Mouse (Mus musculus) gastrocnemius, adult 2 months (tissue): ENCODE results near the gene Hmx1. TPM values are rescaled to one million over a fixed set of nuclear protein-coding genes. Genes with fewer than 3 reads are reported as not detected.
A peak's percentile ranks its signal among the peaks of the same experiment; 100 is the strongest.

Source experiments
- DNase-seq: peaks from one replicate; pipeline ENCODE4 v3.0.0; 2022
- H3K27ac ChIP-seq: fragments of 200-600 bp; 2 replicates; pipeline ENCODE4 v1.8.1; 2022; ENCODE audit warnings: mild to moderate bottlenecking
- H3K4me3 ChIP-seq: fragments of 200-600 bp; 2 replicates; pipeline ENCODE4 v1.8.1; 2022; ENCODE audit warnings: mild to moderate bottlenecking, moderate library complexity
- CTCF ChIP-seq: fragments of 200-600 bp; IDR thresholded peaks from 2 replicates; pipeline ENCODE4 v1.8.1; 2022; ENCODE audit warnings: antibody characterized with exemption, mild to moderate bottlenecking, moderate library complexity
- intact Hi-C: fragments of 180-260 bp; cut with DNase I; formaldehyde crosslinking; loops from one replicate; pipeline ENCODE4 v1.15.1; 2025
- total RNA-seq, 2 experiments: library from RNA; stranded (reverse); gene quantifications; 2 replicates each; pipeline ENCODE4 v1.2.3; 2021

Hmx1 gene
- total RNA-seq, 2 experiments from 2014 or later: not detected

DNA sequence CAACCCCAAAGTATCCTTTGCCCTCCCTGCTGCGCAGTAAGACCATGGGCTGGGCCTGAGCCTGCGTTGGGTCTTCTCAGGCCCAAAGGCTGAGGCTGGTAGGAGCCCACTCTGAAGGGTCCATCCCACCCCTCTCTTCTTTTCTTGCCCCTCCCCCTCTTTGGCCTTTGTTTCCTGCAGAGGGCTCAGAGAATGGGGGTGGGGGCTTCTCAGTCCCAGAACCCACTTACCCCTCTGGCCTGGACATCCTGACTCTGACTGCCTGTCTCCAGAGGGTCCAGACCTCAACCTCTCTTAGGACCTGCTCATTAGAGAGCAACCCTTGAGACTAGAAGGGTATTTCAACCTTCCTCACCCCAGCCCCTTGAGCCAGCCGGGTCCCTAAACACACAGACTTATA, 1.0 kb downstream of the Hmx1 start:
- H3K27ac ChIP-seq: no peak overlapping the region
- no peak for DNase-seq
- intact Hi-C loops: no loop called here
- TF ChIP-seq CTCF: no peak
- H3K4me3 ChIP-seq: no peak overlapping the region

DNA sequence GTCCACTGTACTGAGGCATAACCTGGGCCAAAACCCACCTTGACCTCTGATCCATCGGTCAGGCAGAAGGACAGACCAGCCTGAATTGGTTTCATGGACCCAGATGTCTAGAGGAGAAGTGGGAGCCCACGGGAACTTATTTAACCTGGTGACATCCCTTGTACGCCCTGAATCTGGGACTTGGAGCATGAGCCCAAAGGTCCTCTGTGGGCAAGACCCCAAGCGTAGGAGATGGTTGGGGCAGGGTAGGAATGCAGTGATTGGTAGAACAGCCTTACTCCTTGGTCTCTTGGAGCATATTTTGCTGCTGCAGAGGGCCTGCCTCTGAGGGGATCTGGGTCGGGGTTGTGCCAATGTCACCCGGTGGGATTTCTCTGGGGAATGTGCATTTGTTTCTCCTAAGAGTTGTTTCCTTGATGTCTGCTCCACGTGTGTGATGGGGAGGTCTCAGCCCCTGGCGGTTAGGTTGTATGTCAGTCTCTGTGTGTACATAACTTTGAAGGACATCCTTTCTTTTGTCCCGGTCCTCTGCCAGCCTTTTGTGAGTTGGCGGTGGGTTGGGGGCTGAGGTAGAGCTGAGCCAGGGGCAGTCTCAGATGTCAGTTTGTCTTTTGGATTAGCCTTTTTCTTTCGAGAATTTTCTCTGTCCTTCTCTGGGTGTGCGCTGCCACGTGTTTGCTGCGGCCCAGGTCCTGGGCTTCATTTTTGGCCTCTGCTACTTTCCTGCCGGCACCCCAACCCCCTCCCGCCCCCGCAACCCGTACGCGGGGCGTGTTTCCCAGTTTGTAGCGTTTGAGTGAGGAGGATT, 2.1 kb downstream of the Hmx1 start:
- no peak for TF ChIP-seq CTCF
- Histone ChIP-seq H3K4me3 (peak overlapping the region; percentile 67), H3K27ac (no peak overlapping the region)
- no peak for DNase-seq
- intact Hi-C loops: no loop called here

DNA sequence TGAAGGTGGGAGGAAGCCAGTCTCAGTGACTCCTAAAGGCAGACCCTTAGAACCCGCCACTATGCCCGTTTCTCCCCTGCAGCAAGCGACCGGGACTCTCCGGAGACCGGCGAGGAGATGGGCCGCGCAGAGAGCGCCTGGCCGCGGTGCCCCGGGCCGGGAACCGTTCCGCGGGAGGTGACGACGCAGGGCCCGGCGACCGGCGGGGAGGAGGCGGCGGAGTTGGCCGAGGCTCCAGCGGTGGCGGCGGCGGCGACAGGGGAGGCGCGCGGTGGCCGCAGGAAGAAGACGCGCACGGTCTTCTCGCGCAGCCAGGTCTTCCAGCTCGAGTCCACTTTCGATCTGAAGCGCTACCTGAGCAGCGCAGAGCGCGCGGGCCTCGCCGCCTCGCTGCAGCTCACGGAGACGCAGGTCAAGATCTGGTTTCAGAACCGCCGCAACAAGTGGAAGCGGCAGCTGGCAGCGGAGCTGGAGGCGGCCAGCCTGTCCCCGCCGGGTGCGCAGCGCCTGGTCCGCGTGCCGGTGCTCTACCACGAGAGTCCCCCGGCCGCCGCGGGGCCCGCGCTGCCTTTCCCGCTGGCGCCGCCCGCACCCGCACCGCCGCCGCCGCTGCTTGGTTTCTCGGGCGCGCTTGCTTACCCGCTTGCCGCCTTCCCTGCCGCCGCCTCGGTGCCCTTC, 2.9 kb downstream of the Hmx1 start:
- peak overlapping the region; percentile 67 for H3K4me3 ChIP-seq
- TF ChIP-seq CTCF: peak; percentile 5; the same call in 1 of the 2 replicates

DNA sequence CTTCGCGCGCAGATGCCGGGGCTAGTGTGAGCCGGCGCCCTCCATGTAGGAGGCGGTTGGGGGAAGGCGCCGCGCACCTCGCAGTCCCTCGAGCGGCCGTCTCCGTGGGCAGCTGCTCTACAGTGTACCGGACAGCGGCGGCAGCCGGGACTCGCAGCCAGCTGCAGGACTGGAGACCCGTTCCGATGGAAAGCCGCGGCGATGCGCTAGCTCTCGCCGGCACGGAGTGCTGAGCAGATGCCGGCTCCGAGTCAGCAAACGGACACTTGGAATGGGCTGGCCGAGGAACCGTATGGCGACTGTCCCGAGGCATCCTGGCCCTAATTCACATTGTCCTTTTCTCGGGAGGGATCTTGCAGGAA, 3.4 kb downstream of the Hmx1 start:
- intact Hi-C loops: no loop called here
- no peak for TF ChIP-seq CTCF

More for the DNA sequence above, 2.9 kb downstream of the Hmx1 start:
- peak; percentile 24 for DNase-seq
- no peak overlapping the region for H3K27ac ChIP-seq
- intact Hi-C loops: no loop called here

DNA sequence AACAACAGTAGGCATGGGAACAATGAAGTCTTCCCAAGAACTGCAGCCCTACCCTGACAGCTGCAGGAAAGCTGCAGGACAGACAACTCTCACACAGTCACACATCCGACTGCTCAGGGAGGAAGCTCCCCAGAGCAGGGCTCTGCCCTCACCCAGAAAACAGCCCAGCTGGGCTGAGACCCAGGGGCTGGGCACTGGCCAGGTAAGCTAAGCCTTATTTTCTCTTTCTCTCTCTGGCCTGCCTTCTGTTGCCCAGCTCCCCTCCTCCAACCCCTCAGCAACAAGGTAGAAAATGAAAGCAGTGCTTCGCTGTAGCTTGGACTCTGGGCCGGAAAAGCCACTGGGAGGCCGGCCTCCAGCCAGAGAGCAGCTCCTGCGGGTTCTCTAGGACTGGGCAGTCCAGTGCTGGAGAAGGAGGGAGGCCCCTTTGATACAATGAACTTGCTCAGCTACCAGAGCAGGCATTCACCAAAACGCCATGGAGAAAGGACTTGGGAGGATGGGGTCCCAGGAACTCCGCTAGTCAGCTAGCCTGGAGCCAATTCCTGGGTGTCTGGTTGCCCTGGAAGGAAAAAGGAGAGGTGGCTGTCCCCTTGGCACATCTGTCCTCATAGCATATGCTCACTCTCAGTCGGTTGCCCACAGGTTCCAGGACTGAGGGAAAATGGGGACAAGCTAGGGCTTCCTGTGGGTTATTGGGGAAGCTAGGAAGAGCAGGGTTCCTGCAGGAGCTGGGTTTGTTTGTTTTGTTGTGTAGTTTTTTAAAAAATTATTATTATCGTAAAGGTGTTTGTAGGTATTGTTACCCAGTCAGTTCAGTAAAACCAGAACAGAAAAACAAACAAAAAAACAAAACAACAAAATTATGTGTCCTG, 6.9 kb downstream of the Hmx1 start:
- DNase-seq: no peak
- H3K4me3 ChIP-seq: peak overlapping the region; percentile 40
- intact Hi-C loops: no loop called here
- no peak overlapping the region for H3K27ac ChIP-seq
- no peak for TF ChIP-seq CTCF

More for the DNA sequence above, 3.4 kb downstream of the Hmx1 start:
- peak overlapping the region; percentile 67 for H3K4me3 ChIP-seq
- no peak overlapping the region for H3K27ac ChIP-seq
- DNase-seq: no peak

DNA sequence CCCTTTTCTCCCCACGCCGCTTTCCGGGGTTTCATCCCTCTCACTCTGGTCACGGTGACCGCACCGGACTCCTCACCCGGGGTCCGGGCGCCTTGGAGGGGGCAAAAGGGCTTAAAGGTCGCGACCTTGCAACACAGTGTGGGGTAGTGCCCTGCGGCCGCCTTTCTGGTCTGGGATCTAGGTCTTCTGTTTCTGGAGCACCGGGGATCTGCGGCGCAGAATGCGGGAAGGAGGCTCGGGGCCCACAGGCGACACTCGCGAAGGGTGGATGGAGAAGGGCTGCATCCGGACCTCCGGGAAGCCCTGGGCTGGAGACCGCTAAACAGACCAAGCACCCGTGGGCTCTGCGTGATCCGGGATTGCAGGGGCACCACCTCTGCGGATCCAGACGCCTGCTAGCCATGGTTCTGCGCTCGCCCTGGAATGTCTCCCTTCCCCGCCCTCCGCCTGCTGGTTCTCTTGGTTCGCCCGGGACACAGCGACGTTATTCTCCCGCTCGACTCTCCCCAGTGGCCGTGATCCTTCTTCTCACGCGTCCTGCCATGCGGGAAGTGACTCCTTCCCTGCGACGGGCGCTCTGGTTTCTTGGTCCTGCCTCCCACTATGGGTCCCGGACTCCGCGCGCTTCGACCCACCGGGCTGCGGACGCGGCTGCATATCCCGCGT, 8.2 kb downstream of the Hmx1 start:
- no peak for TF ChIP-seq CTCF
- H3K27ac ChIP-seq: no peak overlapping the region
- peak overlapping the region; percentile 21 for H3K4me3 ChIP-seq
- intact Hi-C loops: no loop called here
- no peak for DNase-seq

DNA sequence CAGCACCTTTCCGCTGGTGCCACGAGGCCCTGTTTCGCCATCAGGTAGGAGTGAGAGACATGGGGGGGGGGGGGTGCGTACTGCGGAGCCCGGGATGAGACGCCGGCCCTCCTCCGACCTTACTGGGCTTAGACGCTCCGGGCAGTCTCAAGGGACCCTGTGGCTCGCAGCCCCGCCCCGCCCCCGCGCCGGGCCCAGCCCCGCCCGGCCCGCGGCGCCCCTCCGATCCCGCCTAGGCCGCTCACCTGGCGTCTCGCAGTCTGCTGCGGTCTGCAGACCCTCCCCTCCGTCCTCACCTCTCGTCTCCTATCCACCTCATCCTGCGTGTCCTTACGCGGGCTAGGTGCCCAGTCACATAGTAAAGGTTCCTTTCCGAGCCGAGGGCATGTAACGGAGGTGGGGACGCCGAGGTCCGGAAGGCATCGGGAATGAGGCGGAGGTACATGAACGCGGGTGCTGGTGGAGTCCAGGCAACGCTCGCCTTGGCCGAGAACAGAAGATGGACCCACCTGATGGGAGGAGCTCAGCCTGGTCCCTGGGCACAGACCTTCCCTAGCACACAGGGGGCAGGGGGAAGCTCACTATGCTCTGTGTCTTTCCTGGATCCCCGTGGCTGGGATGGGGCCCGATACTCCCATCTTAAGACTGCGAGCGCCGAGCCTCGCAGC, 8.9 kb downstream of the Hmx1 start:
- no peak for DNase-seq
- Histone ChIP-seq H3K4me3 (peak overlapping the region; percentile 21), H3K27ac (no peak overlapping the region)
- TF ChIP-seq CTCF: no peak
- intact Hi-C loops: no loop called here

DNA sequence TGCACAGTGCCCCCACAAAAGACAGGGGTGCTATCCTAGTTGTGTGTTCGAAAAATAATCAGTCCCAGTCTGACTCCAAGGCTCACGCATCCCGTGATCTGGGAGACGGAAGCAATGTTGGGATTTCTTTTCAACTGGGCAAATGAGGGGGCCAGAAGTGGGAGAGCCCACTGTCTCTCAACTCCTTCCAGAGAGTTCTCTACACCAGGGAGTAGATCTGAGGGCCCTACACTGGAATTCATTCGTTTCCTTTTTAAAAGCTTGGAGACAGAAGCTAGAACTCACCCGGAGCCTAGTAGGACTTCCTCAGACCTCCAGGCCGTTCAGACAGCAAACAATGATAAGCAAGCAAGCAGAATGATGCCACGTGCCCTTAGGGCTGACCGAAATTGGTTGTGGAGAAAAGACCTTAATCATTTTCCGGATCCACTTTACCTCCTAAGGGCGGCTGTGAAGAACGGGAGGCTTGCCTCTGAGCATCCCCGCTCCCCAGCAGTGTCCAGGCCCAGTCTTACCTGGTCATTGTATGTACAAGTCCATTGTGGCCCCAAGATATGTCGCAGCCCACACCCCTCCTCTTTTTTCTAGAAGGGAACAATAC, 9.5 kb downstream of the Hmx1 start:
- Histone ChIP-seq H3K27ac (no peak overlapping the region), H3K4me3 (no peak overlapping the region)
- intact Hi-C loops: no loop called here
- no peak for DNase-seq
- TF ChIP-seq CTCF: no peak

DNA sequence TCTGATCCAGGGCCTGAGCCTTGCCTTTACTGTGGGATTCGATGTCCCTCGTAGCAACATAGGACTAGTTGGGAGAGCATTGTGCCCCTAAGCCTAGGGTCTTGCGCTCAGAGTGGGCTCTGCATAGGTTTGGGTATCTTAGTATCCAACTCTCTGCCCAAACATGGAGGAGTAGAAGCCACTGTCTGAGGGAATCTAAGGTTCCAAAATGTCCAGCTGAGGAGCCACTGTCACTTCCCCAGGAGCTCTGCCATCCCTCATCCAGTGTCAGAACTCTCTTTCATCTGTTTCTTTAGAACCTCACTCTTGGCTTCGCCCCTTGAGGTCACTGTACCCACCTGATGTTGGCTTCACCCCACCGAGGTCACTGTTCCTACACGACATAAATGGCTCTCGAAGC, 10.2 kb downstream of the Hmx1 start:
- intact Hi-C loops: no loop called here
- Histone ChIP-seq H3K4me3 (no peak overlapping the region), H3K27ac (no peak overlapping the region)
- no peak for DNase-seq
- TF ChIP-seq CTCF: no peak

DNA sequence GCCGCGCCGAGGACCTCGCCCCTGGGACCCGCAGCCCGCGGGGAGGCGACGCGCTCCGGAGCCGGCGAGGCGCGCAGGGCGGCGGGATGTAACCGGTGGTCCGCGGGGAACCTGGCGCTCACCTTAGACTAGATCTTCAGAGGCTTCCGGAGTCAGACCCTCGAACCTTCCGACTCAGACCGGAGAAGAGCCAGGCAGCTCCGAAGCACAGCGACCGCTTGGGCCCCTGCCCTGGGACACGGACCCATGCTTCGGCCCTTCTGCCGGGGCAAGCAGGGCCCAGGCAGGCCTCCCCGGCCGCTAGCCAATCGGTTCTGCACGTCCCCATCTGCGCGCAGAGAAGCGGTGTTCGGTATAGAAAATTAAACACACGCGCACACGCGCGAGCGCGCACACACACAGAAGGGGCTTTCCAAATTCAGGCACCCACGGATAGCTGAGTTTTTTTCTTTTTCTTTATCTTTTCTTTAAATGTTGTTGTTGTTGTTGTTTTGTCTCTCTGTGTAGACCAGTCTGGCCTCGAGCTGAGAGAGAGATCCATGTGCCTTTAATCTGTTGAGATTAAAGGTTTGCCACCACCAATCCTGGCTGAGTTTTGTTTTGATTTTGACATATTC, 10.9 kb downstream of the Hmx1 start:
- Histone ChIP-seq H3K27ac (no peak overlapping the region), H3K4me3 (no peak overlapping the region)
- intact Hi-C loops: no loop called here
- no peak for DNase-seq
- TF ChIP-seq CTCF: no peak

DNA sequence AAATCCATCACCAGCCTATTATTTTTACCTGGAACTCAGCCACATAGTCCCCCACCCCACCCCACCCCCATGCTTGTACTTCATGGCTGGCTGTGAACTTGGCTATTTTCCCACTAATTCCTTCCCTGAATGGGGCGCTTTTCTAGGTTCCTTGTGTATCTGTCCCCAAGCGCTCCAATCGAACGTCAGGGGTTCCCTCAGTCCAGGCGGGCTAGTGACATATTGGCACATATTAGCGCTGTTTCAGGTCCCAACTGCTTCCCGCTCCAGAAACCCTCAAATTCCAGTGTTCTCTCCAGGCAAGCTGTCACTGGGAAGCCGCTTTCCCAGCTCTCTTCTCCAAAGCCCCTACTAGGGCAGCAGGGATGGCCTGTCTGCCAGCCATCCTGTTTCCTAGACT, 12.3 kb downstream of the Hmx1 start:
- no peak overlapping the region for H3K27ac ChIP-seq
- TF ChIP-seq CTCF: no peak
- no peak for DNase-seq
- intact Hi-C loops: no loop called here
- H3K4me3 ChIP-seq: no peak overlapping the region
